Mouse (Mus musculus) lung, adult 2 months (tissue): ENCODE data around the gene Wdr60.

Experiments used
- CTCF ChIP-seq: fragments of 200-500 bp; IDR thresholded peaks from 2 replicates; pipeline ENCODE4 v1.5.1; 2011; ENCODE audit warnings: mild to moderate bottlenecking, low read length, control low read depth; ENCODE audit not compliant: insufficient read depth
- POLR2A ChIP-seq: fragments of 200-500 bp; IDR thresholded peaks from 2 replicates; pipeline ENCODE4 v1.6.1; 2011; ENCODE audit warnings: low read depth, mild to moderate bottlenecking, control low read depth, low read length, borderline replicate concordance; ENCODE audit errors: extremely low read depth

- no peak for TF ChIP-seq CTCF
- TF ChIP-seq POLR2A, result no peak
These were observed 79.4 kb downstream of the Wdr60 start for GRCm38 (mm10) chr12:116183212-116183935.
